Mouse (Mus musculus): ENCODE measurements at regions not wholly inside any gene's neighbourhood (a gene's known extent, or its start where the extent isn't known, plus 50 kb on each side); places are given as distances from the start of the nearest gene placed in this dataset.

GRCm38 (mm10) chr9:41365251-41365650 lies 203.8 kb upstream of the Ubash3b start:
- Histone ChIP-seq H3K4me3 (ENCODE audit: low read depth, low read length) (no peak overlapping the region), H3K36me3 (ENCODE audit: control insufficient read depth, insufficient read depth, low read length) (no peaks in the 10 kb centered on the region), H3K27ac (ENCODE audit: insufficient read depth, low read depth, low read length) (no peak overlapping the region), H3K4me1 (ENCODE audit: control insufficient read depth, insufficient read depth, insufficient read length, low read length) (no peaks in the 10 kb centered on the region), H3K27me3 (ENCODE audit: control insufficient read depth, insufficient read depth, low read length) (no peaks in the 10 kb centered on the region; the same call in 1 of the 2 replicates)
- 64% methylated on average over 5 of the region's 5 CpGs for WGBS
- TF ChIP-seq POLR2A (IDR thresholded peaks at IDR 0.05; ENCODE audit: low read depth, low read length) (no peak), CTCF (IDR thresholded peaks at IDR 0.05; ENCODE audit: extremely low read depth, insufficient read length, insufficient replicate concordance, low read depth, low read length) (no peak)

GRCm38 (mm10) chr9:41364442-41365250 lies 203.1 kb upstream of the Ubash3b start:
- H3K4me1 ChIP-seq (ENCODE audit: control insufficient read depth, insufficient read depth, insufficient read length, low read length), result no peaks in the 10 kb centered on the region
- WGBS, result 70% methylated on average over 6 of the region's 6 CpGs
- TF ChIP-seq CTCF (IDR thresholded peaks at IDR 0.05; ENCODE audit: extremely low read depth, insufficient read length, insufficient replicate concordance, low read depth, low read length) (no peak), POLR2A (IDR thresholded peaks at IDR 0.05; ENCODE audit: low read depth, low read length) (no peak)
- H3K27ac ChIP-seq (ENCODE audit: insufficient read depth, low read depth, low read length), result no peak overlapping the region
- H3K4me3 ChIP-seq (ENCODE audit: low read depth, low read length), result no peak overlapping the region
- H3K27me3 ChIP-seq (ENCODE audit: control insufficient read depth, insufficient read depth, low read length), result no peaks in the 10 kb centered on the region; the same call in 1 of the 2 replicates
- H3K36me3 ChIP-seq (ENCODE audit: control insufficient read depth, insufficient read depth, low read length), result no peaks in the 10 kb centered on the region

- no peak overlapping the region for H3K27ac ChIP-seq (ENCODE audit: insufficient read depth, low read depth, low read length)
- 73% methylated on average over 5 of the region's 5 CpGs for WGBS
- H3K27me3 ChIP-seq (ENCODE audit: control insufficient read depth, insufficient read depth, low read length), result no peaks in the 10 kb centered on the region; the same call in 1 of the 2 replicates
- no peaks in the 10 kb centered on the region for H3K36me3 ChIP-seq (ENCODE audit: control insufficient read depth, insufficient read depth, low read length)
- no peak overlapping the region for H3K4me3 ChIP-seq (ENCODE audit: low read depth, low read length)
- H3K4me1 ChIP-seq (ENCODE audit: control insufficient read depth, insufficient read depth, insufficient read length, low read length), result no peaks in the 10 kb centered on the region
- no peak for TF ChIP-seq POLR2A (IDR thresholded peaks at IDR 0.05; ENCODE audit: low read depth, low read length)
- TF ChIP-seq CTCF (IDR thresholded peaks at IDR 0.05; ENCODE audit: extremely low read depth, insufficient read length, insufficient replicate concordance, low read depth, low read length), result no peak
These were observed 198.9 kb upstream of the Ubash3b start for GRCm38 (mm10) chr9:41360356-41360755.

GRCm38 (mm10) chr9:41359286-41359685 lies 197.8 kb upstream of the Ubash3b start:
- Histone ChIP-seq H3K36me3 (ENCODE audit: control insufficient read depth, insufficient read depth, low read length) (no peaks in the 10 kb centered on the region), H3K27me3 (ENCODE audit: control insufficient read depth, insufficient read depth, low read length) (no peaks in the 10 kb centered on the region; the same call in 1 of the 2 replicates), H3K27ac (ENCODE audit: insufficient read depth, low read depth, low read length) (no peak overlapping the region), H3K4me3 (ENCODE audit: low read depth, low read length) (no peak overlapping the region), H3K4me1 (ENCODE audit: control insufficient read depth, insufficient read depth, insufficient read length, low read length) (no peaks in the 10 kb centered on the region)
- no peak for TF ChIP-seq CTCF (IDR thresholded peaks at IDR 0.05; ENCODE audit: extremely low read depth, insufficient read length, insufficient replicate concordance, low read depth, low read length)
- WGBS, result 68% methylated on average over 3 of the region's 3 CpGs

GRCm38 (mm10) chr9:41345338-41345737 lies 183.8 kb upstream of the Ubash3b start:
- H3K36me3 ChIP-seq (ENCODE audit: control insufficient read depth, insufficient read depth, low read length), result no peaks in the 10 kb centered on the region
- WGBS, result 75% methylated on average over 2 of the region's 2 CpGs
- H3K4me3 ChIP-seq (ENCODE audit: low read depth, low read length), result no peak overlapping the region
- no peaks in the 10 kb centered on the region for H3K27me3 ChIP-seq (ENCODE audit: control insufficient read depth, insufficient read depth, low read length)
- TF ChIP-seq POLR2A (IDR thresholded peaks at IDR 0.05; ENCODE audit: low read depth, low read length) (no peak), CTCF (IDR thresholded peaks at IDR 0.05; ENCODE audit: extremely low read depth, insufficient read length, insufficient replicate concordance, low read depth, low read length) (no peak)
- H3K4me1 ChIP-seq (ENCODE audit: control insufficient read depth, insufficient read depth, insufficient read length, low read length), result no peaks in the 10 kb centered on the region
- no peak overlapping the region for H3K27ac ChIP-seq (ENCODE audit: insufficient read depth, low read depth, low read length)

GRCm38 (mm10) chr9:41337375-41337774 lies 175.9 kb upstream of the Ubash3b start:
- TF ChIP-seq POLR2A (IDR thresholded peaks at IDR 0.05; ENCODE audit: low read depth, low read length) (no peak), CTCF (IDR thresholded peaks at IDR 0.05; ENCODE audit: extremely low read depth, insufficient read length, insufficient replicate concordance, low read depth, low read length) (no peak)
- H3K27me3 ChIP-seq (ENCODE audit: control insufficient read depth, insufficient read depth, low read length), result no peaks in the 10 kb centered on the region
- WGBS, result 72% methylated on average over 2 of the region's 2 CpGs
- no peaks in the 10 kb centered on the region for H3K4me1 ChIP-seq (ENCODE audit: control insufficient read depth, insufficient read depth, insufficient read length, low read length)
- no peak overlapping the region for H3K27ac ChIP-seq (ENCODE audit: insufficient read depth, low read depth, low read length)
- no peak overlapping the region for H3K4me3 ChIP-seq (ENCODE audit: low read depth, low read length)
- H3K36me3 ChIP-seq (ENCODE audit: control insufficient read depth, insufficient read depth, low read length), result no peaks in the 10 kb centered on the region

- H3K4me3 ChIP-seq (ENCODE audit: low read depth, low read length), result no peak overlapping the region
- no peaks in the 10 kb centered on the region for H3K36me3 ChIP-seq (ENCODE audit: control insufficient read depth, insufficient read depth, low read length)
- H3K4me1 ChIP-seq (ENCODE audit: control insufficient read depth, insufficient read depth, insufficient read length, low read length), result no peaks in the 10 kb centered on the region
- H3K27ac ChIP-seq (ENCODE audit: insufficient read depth, low read depth, low read length), result no peak overlapping the region
- no peak for TF ChIP-seq POLR2A (IDR thresholded peaks at IDR 0.05; ENCODE audit: low read depth, low read length)
- no peak for TF ChIP-seq CTCF (IDR thresholded peaks at IDR 0.05; ENCODE audit: extremely low read depth, insufficient read length, insufficient replicate concordance, low read depth, low read length)
- WGBS, result 70% methylated on average over 6 of the region's 6 CpGs
- no peaks in the 10 kb centered on the region for H3K27me3 ChIP-seq (ENCODE audit: control insufficient read depth, insufficient read depth, low read length)
These were observed 175.3 kb upstream of the Ubash3b start for GRCm38 (mm10) chr9:41336801-41337200.
